Mouse (Mus musculus) forebrain, embryonic 13.5 days (tissue): ENCODE measurements around the gene Mindy1. TPM values are rescaled to one million over a fixed set of nuclear protein-coding genes. Genes with fewer than 3 reads are reported as not detected.

ENCODE experiments used
- ATAC-seq: fragments of 200-750 bp; cut with Nextera tagmentation; 2 replicates; pipeline ENCODE4 v1.8.0; 2017
- H3K27ac ChIP-seq: fragments of 300-500 bp; sonication (generic); 2 replicates; pipeline ENCODE4 v1.5.1; 2015; ENCODE audit warnings: inconsistent platforms, mild to moderate bottlenecking, moderate library complexity
- H3K27me3 ChIP-seq: fragments of 300-500 bp; sonication (generic); 2 replicates; pipeline ENCODE4 v1.6.1; 2015; ENCODE audit warnings: mild to moderate bottlenecking, inconsistent platforms
- H3K36me3 ChIP-seq: fragments of 300-500 bp; sonication (generic); 2 replicates; pipeline ENCODE4 v1.6.1; 2015; ENCODE audit warnings: mild to moderate bottlenecking, inconsistent platforms; ENCODE audit not compliant: poor library complexity, severe bottlenecking
- H3K4me1 ChIP-seq: fragments of 300-500 bp; sonication (generic); 2 replicates; pipeline ENCODE4 v1.6.1; 2015; ENCODE audit warnings: inconsistent platforms
- H3K4me2 ChIP-seq: fragments of 300-500 bp; sonication (generic); 2 replicates; pipeline ENCODE4 v1.6.1; 2015; ENCODE audit warnings: inconsistent platforms, mild to moderate bottlenecking, moderate library complexity
- H3K4me3 ChIP-seq: fragments of 300-500 bp; sonication (generic); 2 replicates; pipeline ENCODE4 v1.5.1; 2015; ENCODE audit warnings: mild to moderate bottlenecking, inconsistent platforms
- H3K9ac ChIP-seq: fragments of 300-500 bp; sonication (generic); 2 replicates; pipeline ENCODE4 v1.6.1; 2015; ENCODE audit warnings: mild to moderate bottlenecking, inconsistent platforms
- H3K9me3 ChIP-seq: fragments of 300-500 bp; sonication (generic); replicated peaks from 2 replicates; pipeline ENCODE4 v1.6.1; 2016; ENCODE audit warnings: inconsistent platforms
- WGBS: fragments of 180-500 bp; shearing (Covaris S2); methylation state at CpG from one replicate; pipeline ENCODE4 v1.1.7; 2015; 5-methylcytosine and 5-hydroxymethylcytosine counted together
- polyA plus RNA-seq: library from polyadenylated mRNA; unstranded; fragments of >200 nt; fragmentation: Nextera tagmentation; extraction: Ambion mirVana; gene quantifications from 2 replicates; pipeline ENCODE4 v1.2.1, GENCODE M21; 2015

The Mindy1 gene
- polyA plus RNA-seq, 1 experiment from 2014 or later: 39.6 TPM

GRCm38 (mm10) chr3:95274453-95274852 is 6.7 kb upstream of the Mindy1 start:
- H3K27ac ChIP-seq: no peak overlapping the region
- H3K9ac ChIP-seq: no peak overlapping the region
- H3K4me3 ChIP-seq: no peak overlapping the region
- peaks cover 18% of the 10 kb centered on the region; the same call in 1 of the 2 replicates for H3K36me3 ChIP-seq
- H3K4me2 ChIP-seq: no peak overlapping the region
- 96% methylated on average over 4 of the region's 4 CpGs for WGBS
- H3K9me3 ChIP-seq: no peaks in the 10 kb centered on the region
- H3K4me1 ChIP-seq: no peaks in the 10 kb centered on the region
- no peaks in the 10 kb centered on the region for H3K27me3 ChIP-seq
- no peak for ATAC-seq

GRCm38 (mm10) chr3:95275161-95275560 is 6.0 kb upstream of the Mindy1 start:
- no peak overlapping the region for H3K27ac ChIP-seq
- H3K9me3 ChIP-seq: no peaks in the 10 kb centered on the region
- H3K4me1 ChIP-seq: peaks cover 4% of the 10 kb centered on the region; the same call in 1 of the 2 replicates
- H3K4me3 ChIP-seq: no peak overlapping the region
- 84% methylated on average over 6 of the region's 6 CpGs for WGBS
- peaks cover 14% of the 10 kb centered on the region; the same call in 1 of the 2 replicates for H3K36me3 ChIP-seq
- no peak overlapping the region for H3K4me2 ChIP-seq
- H3K9ac ChIP-seq: no peak overlapping the region
- no peak for ATAC-seq
- H3K27me3 ChIP-seq: no peaks in the 10 kb centered on the region

- Histone ChIP-seq H3K9me3 (no peaks in the 10 kb centered on the region), H3K27ac (no peak overlapping the region), H3K9ac (no peak overlapping the region), H3K27me3 (no peaks in the 10 kb centered on the region), H3K4me2 (no peak overlapping the region), H3K36me3 (peaks cover 14% of the 10 kb centered on the region; the same call in 1 of the 2 replicates), H3K4me3 (no peak overlapping the region), H3K4me1 (peaks cover 12% of the 10 kb centered on the region)
- ATAC-seq: no peak
- WGBS: 82% methylated on average over 5 of the region's 5 CpGs
These were observed 4.7 kb upstream of the Mindy1 start for GRCm38 (mm10) chr3:95276428-95276934.

GRCm38 (mm10) chr3:95277149-95277551 is 4.0 kb upstream of the Mindy1 start:
- no peak overlapping the region for H3K27ac ChIP-seq
- H3K9me3 ChIP-seq: no peaks in the 10 kb centered on the region
- H3K27me3 ChIP-seq: no peaks in the 10 kb centered on the region
- no peak overlapping the region for H3K4me3 ChIP-seq
- H3K4me1 ChIP-seq: peaks cover 15% of the 10 kb centered on the region
- H3K9ac ChIP-seq: no peak overlapping the region
- ATAC-seq: no peak
- 97% methylated on average over 1 of the region's 1 CpGs for WGBS
- H3K36me3 ChIP-seq: peaks cover 14% of the 10 kb centered on the region; the same call in 1 of the 2 replicates
- H3K4me2 ChIP-seq: no peak overlapping the region

- Histone ChIP-seq H3K27ac (peak overlapping the region; percentile 65), H3K4me1 (peaks cover 41% of the 10 kb centered on the region), H3K9ac (peak overlapping the region; percentile 77), H3K4me2 (peak overlapping the region; percentile 83), H3K27me3 (no peaks in the 10 kb centered on the region), H3K9me3 (no peaks in the 10 kb centered on the region), H3K4me3 (peak overlapping the region; percentile 67), H3K36me3 (0 out of 2 replicates have a peak, but pooled peaks cover 4% of the 10 kb centered on the region)
- no peak for ATAC-seq
- WGBS: 25% methylated on average over 8 of the region's 8 CpGs
These were observed 398 bp upstream of the Mindy1 start for GRCm38 (mm10) chr3:95280747-95281146.

- Histone ChIP-seq H3K9ac (peak overlapping the region; percentile 87), H3K36me3 (peaks cover 9% of the 10 kb centered on the region; the same call in 1 of the 2 replicates), H3K4me1 (peaks cover 41% of the 10 kb centered on the region), H3K4me3 (peak overlapping the region; percentile 67), H3K9me3 (no peaks in the 10 kb centered on the region), H3K27ac (peak overlapping the region; percentile 96), H3K4me2 (peak overlapping the region; percentile 83), H3K27me3 (no peaks in the 10 kb centered on the region)
- ATAC-seq: 0 out of 2 replicates have a peak, but pooled peaks have one; percentile 8
- WGBS: under 1% methylated on average over 11 of the region's 11 CpGs
These were observed 1.3 kb downstream of the Mindy1 start for GRCm38 (mm10) chr3:95282381-95282864.

- Histone ChIP-seq H3K27me3 (no peaks in the 10 kb centered on the region), H3K4me1 (peaks cover 41% of the 10 kb centered on the region), H3K36me3 (peaks cover 15% of the 10 kb centered on the region), H3K9me3 (no peaks in the 10 kb centered on the region), H3K4me2 (peak overlapping the region; percentile 83), H3K27ac (peak overlapping the region; percentile 96), H3K4me3 (peak overlapping the region; percentile 67), H3K9ac (peak overlapping the region; percentile 87)
- under 1% methylated on average over 49 of the region's 51 CpGs for whole genome bisulfite sequencing
- peak; percentile 73 for ATAC-seq
These were observed 1.9 kb downstream of the Mindy1 start for GRCm38 (mm10) chr3:95282865-95283588.

GRCm38 (mm10) chr3:95283589-95283941 is 2.4 kb downstream of the Mindy1 start:
- no peak for ATAC-seq
- H3K4me2 ChIP-seq: peak overlapping the region; percentile 83
- WGBS: 1% methylated on average over 7 of the region's 7 CpGs
- peaks cover 16% of the 10 kb centered on the region for H3K36me3 ChIP-seq
- peak overlapping the region; percentile 67 for H3K4me3 ChIP-seq
- H3K27me3 ChIP-seq: no peaks in the 10 kb centered on the region
- H3K27ac ChIP-seq: peak overlapping the region; percentile 96
- H3K4me1 ChIP-seq: peaks cover 41% of the 10 kb centered on the region
- H3K9me3 ChIP-seq: no peaks in the 10 kb centered on the region
- peak overlapping the region; percentile 87 for H3K9ac ChIP-seq

GRCm38 (mm10) chr3:95284062-95284461 is 2.9 kb downstream of the Mindy1 start:
- no peak for ATAC-seq
- 26% methylated on average over 1 of the region's 1 CpGs for WGBS
- Histone ChIP-seq H3K27me3 (no peaks in the 10 kb centered on the region), H3K9ac (peak overlapping the region; percentile 87), H3K4me1 (peaks cover 41% of the 10 kb centered on the region), H3K4me3 (peak overlapping the region; percentile 67), H3K27ac (no peak overlapping the region), H3K36me3 (peaks cover 21% of the 10 kb centered on the region), H3K4me2 (peak overlapping the region; percentile 83), H3K9me3 (no peaks in the 10 kb centered on the region)

- no peak for ATAC-seq
- 89% methylated on average over 12 of the region's 12 CpGs for WGBS
- 0 out of 2 replicates have a peak overlapping the region, but pooled peaks have one; percentile 67 for H3K4me3 ChIP-seq
- H3K9me3 ChIP-seq: no peaks in the 10 kb centered on the region
- H3K27ac ChIP-seq: no peak overlapping the region
- H3K36me3 ChIP-seq: peaks cover 26% of the 10 kb centered on the region
- no peak overlapping the region; the same call in 1 of the 2 replicates for H3K9ac ChIP-seq
- no peaks in the 10 kb centered on the region for H3K27me3 ChIP-seq
- peak overlapping the region; percentile 83 for H3K4me2 ChIP-seq
- H3K4me1 ChIP-seq: peaks cover 40% of the 10 kb centered on the region
These were observed 3.5 kb downstream of the Mindy1 start for GRCm38 (mm10) chr3:95284501-95285281.

- Histone ChIP-seq H3K4me2 (no peak overlapping the region), H3K36me3 (peaks cover 30% of the 10 kb centered on the region), H3K27ac (no peak overlapping the region), H3K4me1 (peaks cover 36% of the 10 kb centered on the region), H3K27me3 (no peaks in the 10 kb centered on the region), H3K4me3 (no peak overlapping the region), H3K9me3 (no peaks in the 10 kb centered on the region), H3K9ac (no peak overlapping the region)
- WGBS: 94% methylated on average over 5 of the region's 5 CpGs
- ATAC-seq: no peak
These were observed 4.2 kb downstream of the Mindy1 start for GRCm38 (mm10) chr3:95285390-95285789.

- WGBS: 74% methylated on average over 5 of the region's 5 CpGs
- H3K27me3 ChIP-seq: no peaks in the 10 kb centered on the region
- H3K4me2 ChIP-seq: no peak overlapping the region
- no peak overlapping the region for H3K27ac ChIP-seq
- ATAC-seq: no peak
- H3K9ac ChIP-seq: no peak overlapping the region
- peaks cover 30% of the 10 kb centered on the region for H3K4me1 ChIP-seq
- H3K4me3 ChIP-seq: no peak overlapping the region
- H3K36me3 ChIP-seq: peaks cover 36% of the 10 kb centered on the region
- H3K9me3 ChIP-seq: no peaks in the 10 kb centered on the region
These were observed 4.9 kb downstream of the Mindy1 start for GRCm38 (mm10) chr3:95286011-95286410.
